Mouse (Mus musculus) small intestine, adult 2 months (tissue): Measurements from ENCODE around the gene Adi1. TPM values are rescaled to one million over a fixed set of nuclear protein-coding genes. Genes with fewer than 3 reads are reported as not detected.

Source experiments
- H3K27ac ChIP-seq: fragments of 200-500 bp; 2 replicates; pipeline ENCODE4 v1.5.1; 2012; ENCODE audit warnings: low read depth, low read length, control low read depth, inconsistent platforms; ENCODE audit not compliant: insufficient read depth
- H3K27me3 ChIP-seq: fragments of 200-500 bp; 2 replicates; pipeline ENCODE4 v1.6.1; 2012; ENCODE audit warnings: mild to moderate bottlenecking, moderate library complexity, low read length, inconsistent platforms; ENCODE audit not compliant: control insufficient read depth, insufficient read depth
- H3K36me3 ChIP-seq: fragments of 200-500 bp; 2 replicates; pipeline ENCODE4 v1.6.1; 2012; ENCODE audit warnings: mild to moderate bottlenecking, low read length, control low read depth, inconsistent platforms; ENCODE audit not compliant: control insufficient read depth, insufficient read depth
- H3K4me1 ChIP-seq: fragments of 200-500 bp; 2 replicates; pipeline ENCODE4 v1.6.1; 2012; ENCODE audit warnings: low read length, inconsistent platforms, mixed read lengths; ENCODE audit not compliant: control insufficient read depth, insufficient read depth, insufficient read length
- H3K4me3 ChIP-seq: fragments of 200-500 bp; 2 replicates; pipeline ENCODE4 v1.5.1; 2012; ENCODE audit warnings: low read depth, mild to moderate bottlenecking, control low read depth, inconsistent platforms, low read length, moderate library complexity
- CTCF ChIP-seq: fragments of 200-500 bp; IDR thresholded peaks from 2 replicates; pipeline ENCODE4 v1.5.1; 2012; ENCODE audit warnings: low read depth, mild to moderate bottlenecking, control low read depth, inconsistent platforms, low read length, moderate library complexity, mixed read lengths; ENCODE audit not compliant: insufficient replicate concordance, insufficient read length; ENCODE audit errors: extremely low read depth
- POLR2A ChIP-seq: fragments of 200-500 bp; IDR thresholded peaks from 2 replicates; pipeline ENCODE4 v1.6.1; 2012; ENCODE audit warnings: low read depth, mild to moderate bottlenecking, control low read depth, inconsistent platforms, low read length, moderate library complexity
- WGBS: fragments of 180-500 bp; shearing (Covaris S2); methylation state at CpG from one replicate; pipeline ENCODE4 v1.1.7; 2018; 5-methylcytosine and 5-hydroxymethylcytosine counted together
- polyA plus RNA-seq: library from polyadenylated mRNA; depleted of rRNA; stranded (reverse); fragments of >200 nt; gene quantifications from 2 replicates; pipeline ENCODE4 v1.2.3, GENCODE M21; 2012

Adi1 gene
- polyA plus RNA-seq, 1 experiment, result 4.9 TPM

DNA sequence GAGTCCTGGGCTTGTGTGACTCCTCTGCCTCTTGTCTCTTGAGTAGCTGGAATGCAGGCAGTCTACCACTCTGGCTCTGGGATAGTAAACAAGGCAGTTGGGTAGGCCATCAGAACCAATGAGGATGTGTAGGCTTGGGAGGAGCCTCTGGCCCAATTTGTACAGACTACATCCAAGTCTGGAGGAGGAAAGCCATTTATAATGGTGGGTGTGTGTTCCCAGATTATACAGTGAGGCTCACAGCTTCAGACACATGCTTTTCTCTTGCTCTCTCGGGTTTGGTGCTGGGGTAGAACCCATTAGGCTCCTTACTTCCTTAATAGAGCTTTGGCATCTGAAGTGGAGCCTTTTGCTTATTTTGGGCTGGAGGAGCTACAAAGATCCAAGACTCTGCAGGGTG is 9.6 kb downstream of the Adi1 start:
- H3K4me3 ChIP-seq, result no peak overlapping the region
- H3K4me1 ChIP-seq, result peaks cover 2% of the 10 kb centered on the region; the same call in 1 of the 2 replicates
- peaks cover 7% of the 10 kb centered on the region; the same call in 1 of the 2 replicates for H3K36me3 ChIP-seq
- H3K27me3 ChIP-seq, result no peaks in the 10 kb centered on the region
- no peak overlapping the region for H3K27ac ChIP-seq
- TF ChIP-seq CTCF (no peak), POLR2A (no peak)
- 80% methylated on average over 1 of the region's 1 CpGs for WGBS

DNA sequence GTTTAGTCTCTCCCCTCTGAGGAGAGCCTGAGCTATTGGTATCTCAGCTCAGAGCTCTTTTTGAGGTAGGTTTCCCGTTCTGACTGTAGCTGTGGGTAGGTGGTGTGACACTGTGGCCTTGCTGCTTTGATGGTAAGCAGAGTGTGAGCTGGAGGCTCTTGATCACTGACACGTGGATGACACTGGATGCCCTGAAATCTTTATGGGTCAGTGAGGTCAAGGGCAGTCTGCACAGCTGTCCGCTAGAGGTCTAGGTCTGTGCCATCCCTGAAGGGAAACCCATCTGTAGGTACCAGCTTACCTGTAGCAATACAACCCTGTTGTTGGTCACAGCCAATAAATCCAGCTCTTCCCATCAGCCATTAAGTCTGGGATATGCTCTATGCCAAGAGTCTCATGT is 10.7 kb downstream of the Adi1 start:
- Histone ChIP-seq H3K4me1 (peaks cover 2% of the 10 kb centered on the region; the same call in 1 of the 2 replicates), H3K27me3 (no peaks in the 10 kb centered on the region), H3K4me3 (no peak overlapping the region), H3K36me3 (peaks cover 9% of the 10 kb centered on the region; the same call in 1 of the 2 replicates), H3K27ac (no peak overlapping the region)
- TF ChIP-seq CTCF (no peak), POLR2A (no peak)
- WGBS, result 70% methylated on average over 3 of the region's 3 CpGs

DNA sequence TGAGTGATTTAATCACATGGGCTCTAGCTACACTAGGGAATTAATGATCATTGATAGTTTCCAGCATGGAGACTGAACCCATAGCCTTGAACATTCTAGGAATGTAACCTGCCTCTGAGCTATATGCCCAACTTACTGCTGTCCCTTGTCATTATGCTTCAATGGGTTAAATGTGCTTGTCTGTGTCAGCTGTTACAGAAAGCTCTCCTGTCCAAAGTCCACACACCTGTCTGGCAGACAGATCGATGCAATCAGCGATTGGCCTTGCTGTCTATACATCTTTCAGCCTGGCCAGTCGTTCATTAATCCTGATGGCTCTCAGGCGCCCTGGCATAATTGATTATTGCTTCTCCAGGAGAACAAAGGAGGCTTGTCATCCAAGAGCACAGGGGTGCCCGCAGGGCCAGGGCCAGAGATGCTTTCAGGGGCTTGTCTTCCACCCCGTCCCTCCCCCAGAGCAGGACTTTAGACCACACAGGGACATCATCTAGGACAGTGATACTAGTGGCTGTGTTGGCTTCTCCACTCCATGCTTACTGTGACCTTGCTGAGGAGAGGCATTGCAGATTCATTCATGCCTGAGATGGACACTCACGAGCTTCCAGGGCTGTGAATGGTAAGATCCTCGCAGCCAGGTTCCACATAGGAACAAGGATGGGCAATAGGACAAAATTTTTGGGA is 11.3 kb downstream of the Adi1 start:
- TF ChIP-seq POLR2A (no peak), CTCF (no peak)
- no peak overlapping the region for H3K27ac ChIP-seq
- H3K36me3 ChIP-seq, result peaks cover 14% of the 10 kb centered on the region; the same call in 1 of the 2 replicates
- H3K4me1 ChIP-seq, result peaks cover 2% of the 10 kb centered on the region; the same call in 1 of the 2 replicates
- H3K27me3 ChIP-seq, result no peaks in the 10 kb centered on the region
- WGBS, result 34% methylated on average over 8 of the region's 8 CpGs
- no peak overlapping the region for H3K4me3 ChIP-seq

DNA sequence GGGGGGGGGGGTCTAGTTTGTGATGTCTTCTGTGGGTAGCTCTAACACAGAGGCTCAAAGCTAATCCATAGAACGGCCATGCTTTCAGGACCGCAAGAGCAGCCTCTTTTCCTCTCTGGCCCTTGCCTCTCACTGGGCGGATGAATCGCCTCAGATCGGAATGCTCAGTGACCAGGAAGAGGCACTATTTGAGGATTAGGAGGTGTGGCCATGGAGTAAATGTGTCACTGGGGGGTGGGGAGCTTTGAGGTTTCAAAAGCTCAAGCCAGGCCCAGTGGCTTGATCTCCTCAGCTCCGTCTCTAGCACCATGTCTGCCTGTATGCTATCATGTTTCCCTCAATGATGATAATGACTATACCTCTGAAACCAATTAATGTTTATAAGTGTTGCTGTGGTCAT is 14.0 kb downstream of the Adi1 start:
- H3K27me3 ChIP-seq, result no peaks in the 10 kb centered on the region
- peaks cover 2% of the 10 kb centered on the region; the same call in 1 of the 2 replicates for H3K4me1 ChIP-seq
- no peak overlapping the region for H3K27ac ChIP-seq
- WGBS, result 91% methylated on average over 6 of the region's 6 CpGs
- no peak overlapping the region for H3K4me3 ChIP-seq
- peaks cover 18% of the 10 kb centered on the region; the same call in 1 of the 2 replicates for H3K36me3 ChIP-seq
- TF ChIP-seq CTCF, result no peak
- TF ChIP-seq POLR2A, result no peak

DNA sequence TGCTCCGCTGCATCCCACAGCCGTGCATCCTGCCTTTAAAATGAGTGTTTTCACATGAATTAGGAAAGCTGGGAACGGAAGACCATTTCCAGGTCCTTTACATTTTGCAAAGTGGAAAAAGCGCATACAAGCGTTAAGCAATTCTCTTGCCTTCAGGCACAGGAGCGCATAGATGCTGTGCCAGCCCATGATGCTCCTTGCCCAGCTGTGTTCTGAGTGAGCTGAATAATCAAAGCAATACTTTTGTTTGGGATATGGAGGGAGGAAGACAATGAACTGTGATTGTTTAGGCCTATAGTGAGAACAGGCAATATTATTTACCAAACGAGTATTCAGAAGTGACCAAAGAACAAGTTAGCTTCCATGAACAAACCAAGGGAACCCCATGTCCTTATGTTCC is 15.7 kb downstream of the Adi1 start:
- no peaks in the 10 kb centered on the region for H3K27me3 ChIP-seq
- peaks cover 23% of the 10 kb centered on the region; the same call in 1 of the 2 replicates for H3K36me3 ChIP-seq
- peaks cover 2% of the 10 kb centered on the region; the same call in 1 of the 2 replicates for H3K4me1 ChIP-seq
- no peak overlapping the region for H3K27ac ChIP-seq
- no peak overlapping the region for H3K4me3 ChIP-seq
- TF ChIP-seq POLR2A, result no peak
- TF ChIP-seq CTCF, result no peak
- WGBS, result 96% methylated on average over 7 of the region's 7 CpGs

DNA sequence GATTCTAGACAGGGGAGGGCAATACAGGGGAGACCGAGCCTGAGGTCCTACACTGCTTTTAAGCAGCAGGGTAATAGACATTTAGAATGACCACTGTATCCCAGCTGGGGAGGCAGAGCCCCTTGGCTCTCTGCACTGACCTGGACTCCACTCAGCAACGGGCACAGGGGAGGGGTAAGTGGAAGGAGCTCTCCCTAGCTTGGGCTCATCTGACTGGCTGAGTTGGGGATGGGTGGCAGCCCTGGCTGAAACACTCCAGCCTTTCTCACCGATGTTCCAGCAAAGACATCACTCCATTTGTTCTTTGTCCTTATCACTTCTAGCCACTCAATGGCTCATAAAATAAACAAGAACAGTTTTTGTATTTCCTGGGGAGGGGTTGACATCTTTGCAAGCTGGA is 18.7 kb downstream of the Adi1 start:
- WGBS, result 64% methylated on average over 3 of the region's 3 CpGs
- Histone ChIP-seq H3K27me3 (no peaks in the 10 kb centered on the region), H3K27ac (no peak overlapping the region), H3K4me1 (peaks cover 10% of the 10 kb centered on the region), H3K4me3 (no peak overlapping the region), H3K36me3 (peaks cover 26% of the 10 kb centered on the region; the same call in 1 of the 2 replicates)
- TF ChIP-seq CTCF (no peak), POLR2A (no peak)

DNA sequence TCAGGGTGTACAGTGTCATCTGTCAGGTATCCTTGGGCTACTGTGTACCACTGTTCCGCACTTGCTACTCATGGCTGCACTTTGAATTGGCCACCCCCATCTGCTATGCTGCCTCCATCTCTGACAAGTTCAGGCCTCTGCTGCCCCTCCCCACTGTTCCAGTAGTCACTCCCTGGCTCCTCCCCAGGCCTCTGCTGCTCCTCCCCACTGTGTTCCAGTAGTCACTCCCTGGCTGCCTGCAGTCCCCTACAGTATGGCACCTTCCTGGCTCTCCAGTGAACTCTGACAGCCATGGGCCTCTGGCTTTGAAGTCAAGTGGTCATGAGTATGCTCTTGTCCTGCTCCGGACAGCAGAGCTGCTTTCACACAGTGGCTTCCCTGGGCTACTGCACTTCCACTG is 19.2 kb downstream of the Adi1 start:
- Histone ChIP-seq H3K4me3 (no peak overlapping the region), H3K27ac (no peak overlapping the region), H3K36me3 (peaks cover 24% of the 10 kb centered on the region; the same call in 1 of the 2 replicates), H3K4me1 (peaks cover 10% of the 10 kb centered on the region), H3K27me3 (no peaks in the 10 kb centered on the region)
- 83% methylated on average over 2 of the region's 2 CpGs for WGBS
- TF ChIP-seq CTCF (no peak), POLR2A (no peak)
